Comparison of ENCODE assay signal across 29 mouse cellular contexts in genomic region chr7:119937036-119937435, GRCm38 (mm10).
"Had no signal": no experiment of that assay in that cellular context is flagged by ENCODE, and none has a peak within 500 bp of the region (broad histone marks: within the 10 kb centered on the region; RNA-seq: fewer than 3 reads in every experiment).

No protein-coding gene starts in this region.

- H3K4me1 ChIP-seq: heart, embryonic 13.5 days; heart, embryonic 15.5 days; hindbrain, embryonic 10.5 days; hindbrain, embryonic 12.5 days; intestine, embryonic 15.5 days; limb, embryonic 10.5 days; limb, embryonic 12.5 days; liver, embryonic 13.5 days; liver, embryonic 15.5 days had no signal

- ATAC-seq: hindbrain, embryonic 16.5 days; inflammation-experienced regulatory T-cells, adult 6 months; intestine, embryonic 15.5 days; intestine, postnatal 0 days had no signal

- H3K36me3 ChIP-seq: heart, embryonic 13.5 days; heart, embryonic 15.5 days; hindbrain, embryonic 10.5 days; hindbrain, embryonic 12.5 days; intestine, embryonic 15.5 days; limb, embryonic 10.5 days; limb, embryonic 12.5 days; liver, embryonic 13.5 days; liver, embryonic 15.5 days had no signal

- H3K4me2 ChIP-seq: heart, embryonic 11.5 days; heart, embryonic 13.5 days; heart, embryonic 15.5 days; hindbrain, embryonic 12.5 days; hindbrain, embryonic 14.5 days; intestine, embryonic 15.5 days; limb, embryonic 12.5 days; liver, embryonic 11.5 days; liver, embryonic 13.5 days; liver, embryonic 15.5 days had no signal

- DNase-seq: gastrocnemius, adult 2 months; gastrocnemius, postnatal 10 days; gastrocnemius, postnatal 25 days; heart, adult 2 months; heart, postnatal 14 days; heart, postnatal 4 days; kidney, adult 18-20 months; kidney, adult 8-10 months; kidney, postnatal 10 days; kidney, postnatal 25 days; kidney, postnatal 4 days; liver; liver, embryonic 13.5 days had no signal

- H3K9me3 ChIP-seq: heart, embryonic 13.5 days; heart, embryonic 15.5 days; hindbrain, embryonic 10.5 days; hindbrain, embryonic 12.5 days; intestine, embryonic 15.5 days; limb, embryonic 10.5 days; limb, embryonic 12.5 days; liver, embryonic 13.5 days; liver, embryonic 15.5 days had no signal

- H3K27ac ChIP-seq: gastrocnemius, adult 2 months; heart, adult 2 months; heart, embryonic 13.5 days; heart, embryonic 15.5 days; hindbrain, embryonic 10.5 days; hindbrain, embryonic 12.5 days; hindbrain, embryonic 14.5 days; intestine, embryonic 15.5 days; layer of hippocampus, adult 2 months; left cerebral cortex, adult 2 months; limb, embryonic 10.5 days; limb, embryonic 12.5 days; liver, embryonic 13.5 days; liver, embryonic 15.5 days had no signal

- H3K9ac ChIP-seq: heart, embryonic 13.5 days; heart, embryonic 15.5 days; hindbrain, embryonic 12.5 days; hindbrain, embryonic 14.5 days; intestine, embryonic 15.5 days; limb, embryonic 12.5 days; liver, embryonic 13.5 days; liver, embryonic 15.5 days had no signal

- H3K27me3 ChIP-seq: heart, embryonic 13.5 days; heart, embryonic 15.5 days; hindbrain, embryonic 12.5 days; intestine, embryonic 15.5 days; limb, embryonic 12.5 days; liver, embryonic 13.5 days; liver, embryonic 15.5 days had no signal

- H3K4me3 ChIP-seq: gastrocnemius, adult 2 months; heart, adult 2 months; heart, embryonic 13.5 days; heart, embryonic 15.5 days; hindbrain, embryonic 10.5 days; hindbrain, embryonic 12.5 days; intestine, embryonic 15.5 days; layer of hippocampus, adult 2 months; left cerebral cortex, adult 2 months; limb, embryonic 10.5 days; limb, embryonic 12.5 days; liver, embryonic 13.5 days; liver, embryonic 15.5 days had no signal
